20 mouse cellular contexts compared by ENCODE assay signal in genomic region chr3:142252086-142252485, GRCm38 (mm10).
"Had no signal": no experiment of that assay in that cellular context is flagged by ENCODE, and none has a peak within 500 bp of the region (broad histone marks: within the 10 kb centered on the region; RNA-seq: fewer than 3 reads in every experiment).

No protein-coding gene starts in this region.

- H3K4me2 ChIP-seq: liver, embryonic 13.5 days; midbrain, embryonic 11.5 days; neural tube, embryonic 12.5 days; neural tube, embryonic 15.5 days had no signal

- H3K27ac ChIP-seq: kidney, postnatal 0 days; layer of hippocampus, adult 2 months; left cerebral cortex, adult 2 months; liver, embryonic 13.5 days; neural tube, embryonic 12.5 days; neural tube, embryonic 15.5 days had no signal

- H3K36me3 ChIP-seq: liver, embryonic 13.5 days; neural tube, embryonic 12.5 days; neural tube, embryonic 15.5 days had no signal

- H3K9ac ChIP-seq: liver, embryonic 13.5 days; neural tube, embryonic 12.5 days; neural tube, embryonic 15.5 days had no signal

- H3K27me3 ChIP-seq: liver, embryonic 13.5 days; neural tube, embryonic 12.5 days; neural tube, embryonic 15.5 days had no signal

- H3K4me1 ChIP-seq: liver, embryonic 13.5 days; neural tube, embryonic 12.5 days had no signal

- H3K9me3 ChIP-seq: liver, embryonic 13.5 days; neural tube, embryonic 12.5 days; neural tube, embryonic 15.5 days had no signal

- H3K4me3 ChIP-seq: layer of hippocampus, adult 2 months; left cerebral cortex, adult 2 months; liver, embryonic 13.5 days; neural tube, embryonic 12.5 days; neural tube, embryonic 15.5 days had no signal

- DNase-seq: kidney, adult 11 months; kidney, adult 8-10 months; kidney, postnatal 25 days; layer of hippocampus, adult 9-11 months; liver, embryonic 13.5 days; lung, adult 2 months; lung, postnatal 14 days; lung, postnatal 4 days; midbrain, embryonic 14.5 days; right cerebral cortex, adult 18-20 months; right cerebral cortex, postnatal 25 days; thymus, adult 2 months; thymus, postnatal 14 days; thymus, postnatal 4 days had no signal
